Mouse (Mus musculus) ovary, postnatal 14 days (tissue): ENCODE results near the gene Rbm25.
"Not testable (repeated sequence)": the region's sequence is repeated elsewhere in the genome, so short reads cannot be mapped to it uniquely, and the experiment has no call there.

Experiments
- DNase-seq: peaks from one replicate; pipeline ENCODE4 v3.0.0; 2022; ENCODE audit warnings: low spot score

Rbm25 gene

DNA sequence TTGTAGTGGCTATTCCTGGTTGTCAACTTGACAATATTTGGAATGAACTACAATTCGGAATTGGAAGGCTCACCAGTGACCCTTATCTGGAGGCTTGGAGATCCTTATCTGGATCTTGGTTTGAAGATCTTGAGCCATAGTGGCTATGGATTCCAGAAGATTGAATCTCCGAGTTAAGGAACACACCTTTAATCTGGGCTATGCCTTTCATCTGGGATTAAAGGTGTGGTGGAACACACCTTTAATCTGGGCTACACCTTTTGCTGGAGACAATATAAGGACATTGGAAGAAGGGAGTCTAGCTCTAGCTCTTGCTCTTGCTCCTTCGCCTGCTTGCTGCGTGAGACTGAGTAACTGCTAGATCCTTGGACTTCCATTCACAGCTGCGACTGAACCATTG, at the start of gene Rbm25:
Rbm25 (plus strand) TSS at position 301 of the 400 bp plus-strand sequence.
- not testable (repeated sequence) for DNase-seq

DNA sequence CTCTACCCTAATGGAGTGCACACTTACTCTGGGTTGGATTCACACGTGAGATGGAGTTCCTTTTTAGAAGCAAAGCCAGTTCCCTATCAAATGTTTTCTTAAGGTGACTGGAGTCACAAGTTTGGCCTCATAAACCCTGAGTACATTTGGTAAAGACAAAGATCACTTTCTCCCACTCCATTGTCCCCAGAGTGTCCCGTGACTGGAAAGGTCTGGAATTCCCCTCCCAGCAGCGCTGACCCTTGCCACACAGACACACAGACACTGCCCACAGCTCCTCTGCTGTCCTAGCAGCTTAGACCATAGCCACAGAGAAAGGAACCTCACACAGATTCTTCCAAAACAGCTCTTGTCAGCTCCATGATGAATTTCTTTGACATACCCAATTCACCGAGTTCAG, 48.9 kb upstream of the Rbm25 start:
- no peak for DNase-seq

DNA sequence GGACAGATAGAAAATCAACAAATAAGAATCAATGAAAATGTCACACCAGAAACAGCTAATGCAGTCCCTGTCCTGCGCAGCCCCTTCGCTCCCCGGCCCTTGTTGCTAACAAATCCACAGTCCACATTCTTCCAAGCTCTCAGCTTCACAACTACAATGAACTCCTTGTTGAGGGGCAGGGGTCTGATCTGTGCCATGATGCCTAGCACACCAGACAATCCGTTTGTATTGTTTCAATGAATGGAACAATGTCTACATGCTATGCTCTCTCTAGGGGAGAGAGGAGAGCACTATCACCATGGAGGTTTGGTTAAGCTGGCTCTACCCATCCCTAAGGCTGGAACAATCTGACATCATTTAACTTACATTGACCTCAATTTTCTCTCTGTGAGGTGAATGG, 48.3 kb upstream of the Rbm25 start:
- no peak for DNase-seq

DNA sequence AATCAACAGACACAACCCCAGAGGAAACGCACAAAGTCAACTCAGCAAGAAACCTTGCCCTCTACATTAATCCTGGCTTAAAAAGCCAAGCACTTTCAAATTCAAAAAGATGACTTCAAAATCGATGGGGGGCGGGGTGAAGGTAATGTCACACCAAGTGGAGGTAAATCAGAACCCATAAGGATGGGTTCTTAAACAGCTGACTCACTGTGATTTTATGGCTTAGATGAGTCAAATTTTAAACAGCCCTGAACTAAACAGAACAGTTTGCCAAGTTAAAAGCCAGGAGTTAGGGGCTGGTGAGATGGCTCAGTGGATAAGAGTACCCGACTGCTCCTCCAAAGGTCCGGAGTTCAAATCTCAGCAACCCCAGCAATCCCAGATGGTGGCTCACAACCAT, 44.4 kb upstream of the Rbm25 start:
- DNase-seq, result no peak

DNA sequence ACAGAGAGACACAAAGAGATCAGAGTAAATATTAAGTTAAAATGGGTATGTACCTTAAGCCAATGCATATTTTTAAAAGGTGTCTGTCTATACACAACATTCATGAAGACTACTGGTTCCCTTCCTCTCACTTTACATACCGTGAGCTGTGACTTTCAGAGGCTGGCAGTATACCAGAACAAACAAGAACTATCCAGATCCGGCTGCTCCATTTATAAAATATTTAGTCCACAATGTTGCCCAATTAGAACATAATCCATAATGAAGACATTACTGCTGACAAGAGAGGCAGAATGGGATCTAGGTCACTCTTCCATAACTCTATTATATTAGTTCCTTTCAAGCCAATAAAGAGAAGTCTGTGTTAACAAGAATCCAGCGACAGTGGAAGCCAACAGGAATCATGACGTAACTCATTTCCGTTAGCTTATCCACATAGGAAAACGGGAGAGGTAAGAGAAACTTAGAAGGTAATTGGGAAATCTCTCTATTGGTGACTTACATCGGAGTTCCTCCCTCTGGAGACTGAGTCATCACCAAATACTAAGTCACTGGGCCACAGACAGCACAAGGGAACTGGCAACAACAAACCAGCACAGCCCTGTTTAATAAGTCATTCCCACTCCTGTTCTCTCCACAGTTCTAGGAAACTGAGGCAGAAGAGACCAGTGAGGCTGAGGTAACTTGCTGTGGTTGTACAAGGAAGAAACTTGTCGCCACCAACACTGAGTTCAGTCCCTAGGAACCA, 39.1 kb upstream of the Rbm25 start:
- no peak for DNase-seq

DNA sequence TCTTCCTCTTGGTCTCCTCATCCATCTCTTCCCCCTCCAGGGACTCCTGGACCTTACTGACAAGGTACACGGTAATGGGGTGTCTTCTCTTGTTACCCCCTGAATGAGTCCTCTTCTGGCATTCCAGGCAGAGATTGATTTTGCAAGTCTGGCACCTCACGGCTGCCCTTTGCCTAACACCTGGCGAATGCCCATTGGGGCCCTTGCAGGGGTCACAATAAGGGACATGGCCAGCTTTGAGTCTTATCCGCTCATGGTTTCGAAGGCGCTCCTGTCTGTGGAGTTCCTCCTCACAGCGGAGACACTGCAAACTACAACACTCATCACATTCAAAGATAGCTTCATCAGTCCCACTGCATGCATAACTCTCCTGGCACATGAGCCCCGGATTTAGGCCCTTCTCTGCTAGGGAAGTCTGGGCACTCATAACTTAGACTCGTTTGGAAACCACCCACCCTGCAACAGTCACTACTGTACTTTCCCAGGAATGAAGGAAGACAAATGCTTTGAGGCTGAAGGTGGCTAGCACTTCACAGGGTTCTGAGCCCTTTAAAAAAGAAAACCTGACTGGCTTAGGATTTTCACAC, 36.5 kb upstream of the Rbm25 start:
- no peak for DNase-seq

DNA sequence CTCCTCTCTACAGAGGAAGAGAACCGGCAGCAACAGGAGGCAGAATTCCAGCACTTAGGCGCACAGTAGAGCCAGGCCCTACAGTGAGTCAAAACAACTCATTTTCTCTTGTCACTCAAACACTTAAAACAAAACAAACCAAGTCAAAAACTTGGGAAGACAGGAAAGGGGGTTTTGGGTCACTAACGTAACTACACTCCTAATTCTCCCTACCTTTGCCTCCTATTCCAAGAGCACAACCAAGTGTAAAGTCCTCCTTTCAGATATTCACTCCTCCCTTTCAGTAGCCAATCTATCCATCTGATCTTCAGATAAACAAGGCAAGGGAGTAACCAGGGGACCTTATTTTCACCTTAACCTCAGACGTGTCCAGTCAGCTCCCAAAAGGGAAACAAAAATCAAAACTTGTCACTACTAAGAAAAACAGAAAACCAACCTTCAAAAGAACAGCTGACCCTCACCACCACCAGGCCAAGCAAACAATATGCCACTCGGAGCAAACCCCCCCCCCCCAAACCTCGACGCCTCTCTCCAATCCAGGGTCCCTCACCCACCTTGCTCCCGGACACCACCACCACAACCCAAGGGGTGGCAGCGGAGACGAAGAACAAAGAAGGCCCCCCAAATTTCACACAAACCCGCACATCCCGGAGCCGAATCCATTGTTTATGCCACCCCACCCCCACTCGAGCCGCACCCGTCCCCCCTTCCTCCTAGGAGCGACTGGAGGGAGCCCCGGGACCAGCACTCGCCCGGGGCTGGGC, 34.7 kb upstream of the Rbm25 start:
- no peak for DNase-seq

DNA sequence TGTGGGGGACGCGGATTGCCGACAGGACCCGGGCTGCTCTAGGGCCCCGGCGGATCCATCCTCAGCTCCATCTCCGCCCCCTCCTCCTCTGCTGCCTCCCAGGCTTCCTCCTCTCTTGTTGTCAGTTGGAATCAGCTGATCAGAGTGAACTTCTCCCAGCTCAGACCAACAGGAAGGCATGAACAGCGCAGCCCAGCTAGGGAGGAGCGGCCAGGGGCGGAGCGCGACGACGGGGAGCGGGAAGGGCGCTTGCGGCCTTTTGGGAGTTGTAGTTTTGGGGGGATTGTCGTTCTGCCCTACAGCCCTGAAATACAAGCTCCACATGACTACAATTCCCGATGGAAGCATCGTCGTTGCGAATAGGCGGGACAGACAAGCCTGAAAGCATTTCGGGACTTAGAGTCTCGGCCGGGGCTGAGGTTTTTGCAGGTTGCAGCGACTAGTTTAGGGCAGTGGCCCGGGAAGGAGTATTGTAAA, 34.0 kb upstream of the Rbm25 start, which contains the start of gene Zfyve1:
Zfyve1 (minus strand) TSS at position 198 of the 477 bp plus-strand sequence.
- DNase-seq, result peak; percentile 86

DNA sequence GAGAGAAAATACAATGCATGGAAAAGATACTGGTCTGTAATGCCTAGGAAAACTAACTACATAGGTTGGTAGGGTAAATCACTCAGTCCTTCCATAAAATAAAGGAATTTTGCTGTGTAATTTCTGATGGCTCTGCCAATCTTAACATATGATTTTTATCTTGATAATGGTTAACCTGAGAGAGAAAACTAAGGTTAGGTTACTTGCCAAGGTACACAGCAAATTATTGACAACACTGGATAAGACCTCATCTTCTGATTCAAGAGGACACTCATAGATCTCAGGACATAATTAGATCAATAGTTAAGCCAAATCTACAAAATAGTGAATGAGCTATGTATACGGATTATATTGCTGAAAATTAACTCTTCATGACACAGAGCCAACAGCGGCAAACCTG, 33.2 kb upstream of the Rbm25 start:
- no peak for DNase-seq

DNA sequence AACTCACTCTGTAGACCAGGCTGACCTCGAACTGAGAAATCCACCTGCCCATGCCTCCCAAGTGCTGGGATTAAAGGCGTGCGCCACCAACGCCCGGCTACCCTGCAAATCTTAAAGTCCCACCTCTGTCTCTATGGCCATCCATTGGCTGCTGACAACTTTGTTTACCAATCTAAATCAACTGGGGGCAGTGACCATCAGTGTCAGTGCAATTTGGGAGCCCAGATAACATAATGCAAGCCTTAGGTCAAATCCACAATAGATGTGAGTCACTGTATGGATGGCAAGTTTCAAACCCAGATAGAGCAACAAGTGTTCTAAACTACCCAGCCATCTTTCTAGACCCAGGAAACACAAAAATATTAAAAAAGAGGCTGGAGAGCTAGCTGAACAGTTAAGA, 28.8 kb upstream of the Rbm25 start:
- no peak for DNase-seq

DNA sequence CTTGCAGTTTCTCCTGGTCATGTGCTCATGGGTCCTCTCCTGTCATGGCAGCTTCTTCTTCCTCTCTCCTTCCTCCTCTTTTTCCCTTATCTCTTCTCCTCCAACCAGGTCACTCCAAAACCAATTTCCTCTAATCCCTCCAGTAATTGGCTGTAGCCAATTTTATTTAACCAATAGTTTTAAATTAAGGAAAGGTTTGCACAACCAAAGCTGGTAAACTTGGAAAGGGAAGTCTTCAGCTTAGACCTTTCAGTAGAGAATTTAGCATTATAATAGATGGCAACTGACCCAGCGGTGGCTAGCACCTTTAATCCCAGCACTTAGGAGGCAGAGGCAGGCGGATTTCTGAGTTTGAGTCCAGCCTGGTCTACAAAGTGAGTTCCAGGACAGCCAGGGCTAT, 24.6 kb upstream of the Rbm25 start:
- DNase-seq, result not testable (repeated sequence)

DNA sequence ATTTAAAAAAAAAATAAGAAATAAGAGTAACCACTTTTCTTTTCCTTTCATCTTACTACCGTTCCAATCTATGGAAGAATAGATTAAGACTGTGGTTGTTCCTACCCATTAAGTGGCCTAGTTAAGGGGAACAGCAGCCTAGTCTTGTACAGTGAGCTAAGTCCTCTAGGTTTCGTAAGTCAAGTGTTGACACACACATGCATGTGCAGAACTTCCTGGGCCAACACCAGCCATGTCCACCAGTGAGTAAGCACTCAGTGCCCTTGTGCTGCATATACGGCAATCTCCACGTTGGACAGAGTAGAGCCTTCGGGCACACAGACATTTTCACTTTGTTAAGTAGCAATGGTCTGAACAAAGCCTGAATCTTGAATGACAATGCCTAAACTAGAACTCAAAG, 13.8 kb upstream of the Rbm25 start:
- DNase-seq, result no peak

DNA sequence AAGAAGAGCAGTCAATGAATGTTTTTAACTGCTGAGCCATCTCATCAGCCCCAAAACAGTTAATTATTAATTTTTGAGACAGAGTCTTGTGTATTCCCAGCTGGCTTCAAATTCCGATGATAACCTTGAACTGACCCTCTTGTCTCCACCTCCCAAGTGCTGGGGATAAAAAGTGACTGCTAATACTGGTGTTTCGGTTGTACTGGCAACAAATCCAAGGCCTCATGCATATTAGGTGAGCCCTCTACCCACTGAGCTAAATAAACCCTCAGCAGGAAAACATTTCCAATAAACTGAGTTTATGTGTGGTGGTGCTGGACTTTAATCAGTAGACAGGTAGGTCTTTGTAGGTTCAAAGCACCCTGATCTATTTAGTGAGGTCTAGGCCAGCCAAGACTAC, 12.1 kb upstream of the Rbm25 start:
- no peak for DNase-seq

DNA sequence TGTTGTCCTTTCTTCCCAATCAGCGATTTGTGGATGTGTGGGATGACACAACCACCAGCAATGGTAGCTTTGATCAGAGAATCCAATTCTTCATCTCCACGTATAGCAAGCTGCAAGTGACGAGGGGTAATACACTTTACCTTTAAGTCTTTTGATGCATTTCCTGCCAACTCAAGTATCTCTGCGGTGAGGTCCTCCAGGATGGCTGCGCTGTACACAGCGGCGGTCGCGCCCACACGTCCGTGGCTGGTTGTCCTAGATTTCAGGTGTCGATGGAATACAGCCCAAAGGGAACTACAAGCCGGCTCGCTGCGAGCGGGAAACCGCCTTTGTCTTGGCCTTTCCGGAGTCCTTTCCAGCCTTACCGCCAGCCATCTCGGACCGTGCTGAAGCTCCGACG, 10.3 kb upstream of the Rbm25 start:
- DNase-seq, result not testable (repeated sequence)

DNA sequence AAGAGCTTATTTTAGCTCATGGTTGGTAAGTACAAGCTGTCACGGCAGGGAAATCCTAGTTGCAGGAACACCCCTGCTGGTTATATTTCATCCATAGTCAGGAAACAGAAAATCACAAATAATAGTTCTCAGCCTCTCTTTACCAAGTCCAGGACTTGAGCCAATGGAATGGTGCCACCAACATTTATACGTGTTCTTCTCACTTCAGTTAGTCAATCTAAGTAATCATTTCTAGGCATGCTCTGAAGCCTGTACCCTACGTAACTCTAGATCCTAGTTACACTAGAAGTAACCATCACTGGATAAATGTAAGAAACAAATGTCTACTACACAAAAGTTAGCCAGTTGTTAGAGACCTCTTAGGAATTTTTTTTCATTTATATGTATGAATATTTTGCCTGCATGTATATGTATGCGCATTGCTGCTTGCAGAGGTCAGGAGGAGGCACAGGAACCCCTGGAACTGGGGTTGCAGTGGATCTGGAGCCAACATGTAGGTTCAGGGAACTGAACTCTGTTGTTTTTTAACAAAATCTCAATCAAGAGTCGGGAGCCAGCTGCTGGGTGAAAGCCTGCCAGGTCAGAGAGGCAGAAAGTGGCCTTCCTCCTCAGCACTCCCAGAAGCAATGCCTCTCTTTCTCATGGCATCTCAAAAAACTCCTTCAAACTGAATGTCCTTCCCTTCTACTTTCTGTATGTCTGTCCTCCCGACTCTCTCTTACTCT, 8.8 kb upstream of the Rbm25 start:
- DNase-seq, result no peak

DNA sequence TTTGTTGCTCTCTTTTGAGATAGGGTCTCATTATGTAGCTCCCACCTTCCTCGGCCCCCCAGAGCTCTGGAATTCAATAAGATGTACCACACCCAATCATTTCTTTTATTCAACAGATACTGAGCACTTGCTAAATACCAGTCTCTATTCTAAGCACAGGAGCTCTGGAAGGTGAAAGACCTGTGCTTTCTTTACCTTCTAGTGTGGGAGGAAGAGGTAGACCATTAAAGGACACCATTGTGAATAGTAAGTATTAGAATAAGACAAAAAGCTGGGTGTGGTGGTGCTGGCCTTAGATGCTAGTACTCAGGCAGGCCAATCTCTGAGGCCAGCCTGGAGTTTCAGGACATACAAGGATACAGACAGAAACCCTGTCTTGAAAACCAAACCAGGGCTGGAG, 6.7 kb upstream of the Rbm25 start:
- DNase-seq, result no peak

DNA sequence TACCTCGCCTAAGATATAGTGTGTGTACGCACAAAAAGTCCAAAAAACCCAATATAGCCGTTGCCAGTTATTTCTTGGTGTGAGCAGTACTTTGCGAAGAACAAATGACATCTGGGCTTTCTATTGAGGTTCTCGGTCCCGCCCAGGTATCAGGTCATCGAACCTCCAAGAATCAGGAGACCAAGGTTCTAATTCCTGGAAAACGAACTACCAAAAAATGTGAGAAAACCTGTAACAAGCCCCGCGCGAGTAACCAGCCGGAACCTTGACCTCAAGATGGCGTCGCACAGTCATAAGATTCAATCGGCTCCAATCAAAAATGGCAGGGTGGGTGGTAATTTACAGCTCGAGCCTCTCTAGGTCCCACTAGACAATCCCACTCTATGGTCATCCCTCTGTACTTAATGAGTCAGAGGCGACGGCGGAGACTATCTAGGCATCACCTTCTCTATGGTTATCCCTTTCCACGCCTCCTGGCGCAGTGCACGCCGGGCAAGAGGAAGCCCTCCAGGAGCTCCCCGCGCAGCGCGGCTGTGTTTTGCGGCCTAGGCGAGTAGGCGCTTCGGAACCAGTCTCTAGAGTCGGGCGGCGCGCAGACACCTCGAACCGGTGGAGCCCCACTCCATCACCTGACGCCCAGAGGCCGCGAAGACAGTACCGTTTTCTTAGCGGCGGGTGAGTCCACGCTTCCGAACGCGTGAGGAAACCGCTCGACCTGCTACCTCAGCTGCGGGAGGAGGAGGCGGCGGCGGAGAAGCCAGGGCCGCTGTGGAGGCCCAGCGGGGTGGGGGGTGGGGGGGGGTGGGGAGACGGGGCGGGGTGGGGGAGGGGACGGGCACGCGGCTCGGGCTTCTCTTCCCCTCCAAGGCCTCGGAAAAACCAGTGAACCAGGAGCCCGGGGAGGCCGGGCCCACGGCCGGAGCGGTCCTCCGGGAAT, 975 bp downstream of the Rbm25 start:
- peak; percentile 92 for DNase-seq

DNA sequence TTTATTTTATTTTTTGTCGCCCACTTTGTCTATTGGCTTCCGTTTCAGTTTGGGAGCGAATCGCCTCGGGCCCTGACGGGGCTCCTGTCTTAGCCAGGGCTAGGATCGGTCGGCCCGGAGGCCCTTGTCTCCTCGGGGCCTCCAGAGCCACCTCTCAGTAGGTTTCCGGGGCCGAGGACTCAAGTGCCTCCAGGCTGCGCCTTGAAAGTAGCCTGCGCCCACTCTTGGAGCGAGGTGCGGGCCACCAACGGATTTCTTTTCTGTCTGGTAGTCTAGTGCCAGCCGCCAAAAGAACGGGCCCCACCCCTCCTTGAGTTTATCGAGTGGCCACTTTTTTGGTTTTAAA, 1.6 kb downstream of the Rbm25 start:
- DNase-seq, result peak; percentile 42

DNA sequence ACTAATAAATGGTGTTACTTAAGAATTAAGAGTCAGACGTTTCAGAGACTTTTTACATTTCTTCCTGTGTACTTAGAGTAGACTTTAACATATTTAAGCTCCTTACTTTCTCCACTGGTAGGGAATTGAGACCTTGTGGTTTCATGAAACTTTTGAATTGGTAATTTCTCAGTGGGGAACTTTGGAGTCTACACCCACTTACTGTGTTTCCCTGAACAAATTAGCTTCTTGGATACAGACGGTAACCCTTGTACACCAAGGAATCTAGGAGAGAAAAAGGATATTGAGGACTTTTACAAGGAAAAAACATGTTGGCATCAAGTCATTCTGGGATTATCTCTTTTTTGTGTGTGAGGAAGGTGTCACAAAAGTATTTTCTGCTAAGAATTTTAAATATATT, 2.8 kb downstream of the Rbm25 start:
- no peak for DNase-seq

DNA sequence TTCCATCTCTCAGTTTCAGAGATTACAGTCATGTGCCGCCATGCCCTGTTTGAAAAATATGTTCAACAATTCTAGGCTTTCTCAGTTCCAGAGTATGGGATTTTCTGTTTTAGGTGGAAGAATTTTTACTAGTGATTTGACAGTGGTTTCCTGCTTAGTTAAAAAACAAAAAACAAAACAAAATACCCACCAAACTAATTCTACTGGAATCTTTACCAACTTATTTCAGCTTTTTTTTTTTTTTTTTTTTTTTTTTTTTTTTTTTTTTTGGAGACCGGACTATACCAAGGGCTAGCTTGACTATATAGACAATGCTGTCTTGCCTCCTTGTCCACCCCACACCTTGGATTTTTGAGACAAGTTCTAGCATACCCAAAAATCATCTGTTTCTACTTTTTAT, 10.2 kb downstream of the Rbm25 start:
- no peak for DNase-seq

DNA sequence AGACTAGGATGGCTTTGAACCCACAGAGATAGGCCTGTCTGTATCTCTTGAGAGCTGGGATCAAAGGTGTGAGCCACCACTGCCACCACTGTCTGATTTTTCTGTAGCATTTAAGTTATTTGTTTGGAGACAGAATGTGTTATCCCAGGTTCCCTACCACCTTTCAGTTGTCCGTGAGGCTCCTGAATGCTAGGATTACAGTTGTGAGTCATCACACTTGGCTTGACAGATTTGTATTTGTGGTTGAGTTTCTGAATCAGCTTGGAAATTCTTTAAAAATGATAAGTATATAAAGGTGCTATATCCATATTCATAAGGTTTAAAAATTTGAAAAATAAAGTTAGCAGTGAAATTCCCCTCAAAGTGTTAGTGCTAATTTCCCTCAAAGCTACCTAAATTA, 12.1 kb downstream of the Rbm25 start:
- DNase-seq, result no peak
